Mouse (Mus musculus): ENCODE data around the gene Klhdc8b.

The Klhdc8b gene

GRCm38 (mm10) chr9:108461181-108461631 is at the start of gene Klhdc8b:
Gene Klhdc8b, minus strand, starts transcription at chr9:108461581.
- no peak for DNase-seq (ENCODE audit: low spot score)

- no peak for DNase-seq (ENCODE audit: low spot score)
These were observed 47.4 kb upstream of the Klhdc8b start for GRCm38 (mm10) chr9:108508776-108509175.

- DNase-seq (ENCODE audit: low spot score), result peak; percentile 89
These were observed 46.4 kb upstream of the Klhdc8b start, which contains the start of gene Qars for GRCm38 (mm10) chr9:108507619-108508434. Gene Qars, plus strand, starts transcription at chr9:108507706.

GRCm38 (mm10) chr9:108506901-108507300 is 45.5 kb upstream of the Klhdc8b start:
- no peak for DNase-seq (ENCODE audit: low spot score)

- DNase-seq (ENCODE audit: low spot score), result no peak
These were observed 38.6 kb upstream of the Klhdc8b start for GRCm38 (mm10) chr9:108499943-108500342.

- no peak for DNase-seq (ENCODE audit: low spot score)
These were observed 37.9 kb upstream of the Klhdc8b start for GRCm38 (mm10) chr9:108499231-108499630.

GRCm38 (mm10) chr9:108494905-108495304 is 33.5 kb upstream of the Klhdc8b start:
- DNase-seq (ENCODE audit: low spot score), result no peak

GRCm38 (mm10) chr9:108494146-108494825 is 32.9 kb upstream of the Klhdc8b start:
- DNase-seq (ENCODE audit: low spot score), result no peak

GRCm38 (mm10) chr9:108493246-108493645 is 31.9 kb upstream of the Klhdc8b start:
- no peak for DNase-seq (ENCODE audit: low spot score)

- DNase-seq (ENCODE audit: low spot score), result no peak
These were observed 30.8 kb upstream of the Klhdc8b start for GRCm38 (mm10) chr9:108492043-108492750.

- DNase-seq (ENCODE audit: low spot score), result no peak
These were observed 29.9 kb upstream of the Klhdc8b start for GRCm38 (mm10) chr9:108491286-108491580.

GRCm38 (mm10) chr9:108490559-108491285 is 29.3 kb upstream of the Klhdc8b start, which contains the start of gene Usp19:
Gene Usp19, plus strand, starts transcription at chr9:108490602.
- peak; percentile 90 for DNase-seq (ENCODE audit: low spot score)

- no peak for DNase-seq (ENCODE audit: low spot score)
These were observed 28.5 kb upstream of the Klhdc8b start for GRCm38 (mm10) chr9:108489702-108490558.

- no peak for DNase-seq (ENCODE audit: low spot score)
These were observed 27.8 kb upstream of the Klhdc8b start for GRCm38 (mm10) chr9:108489215-108489614.

GRCm38 (mm10) chr9:108488403-108488802 is 27.0 kb upstream of the Klhdc8b start:
- no peak for DNase-seq (ENCODE audit: low spot score)

GRCm38 (mm10) chr9:108486973-108487530 is 25.7 kb upstream of the Klhdc8b start:
- DNase-seq (ENCODE audit: low spot score), result no peak

- no peak for DNase-seq (ENCODE audit: low spot score)
These were observed 24.0 kb upstream of the Klhdc8b start for GRCm38 (mm10) chr9:108485301-108485875.

GRCm38 (mm10) chr9:108484021-108484420 is 22.6 kb upstream of the Klhdc8b start:
- no peak for DNase-seq (ENCODE audit: low spot score)

- no peak for DNase-seq (ENCODE audit: low spot score)
These were observed 21.8 kb upstream of the Klhdc8b start for GRCm38 (mm10) chr9:108483051-108483790.
